Mouse (Mus musculus) heart, embryonic 16.5 days (tissue): ENCODE measurements around the gene Tmem200b. TPM values are rescaled to one million over a fixed set of nuclear protein-coding genes. Genes with fewer than 3 reads are reported as not detected.

Experiments
- ATAC-seq: fragments of 200-750 bp; cut with Nextera tagmentation; replicated peaks from 2 replicates; pipeline ENCODE4 v1.8.0; 2017; ENCODE audit warnings: moderate number of reproducible peaks; ENCODE audit not compliant: insufficient read depth, low FRiP score; ENCODE audit errors: extremely low read depth
- H3K27ac ChIP-seq: fragments of 300-500 bp; sonication (generic); 2 replicates; pipeline ENCODE4 v1.5.1; 2014; ENCODE audit warnings: mild to moderate bottlenecking, low read length, control low read depth, moderate library complexity
- H3K27me3 ChIP-seq: fragments of 300-500 bp; sonication (generic); 2 replicates; pipeline ENCODE4 v1.6.1; 2014; ENCODE audit warnings: low read length, mixed read lengths; ENCODE audit not compliant: control insufficient read depth, insufficient read depth
- H3K36me3 ChIP-seq: fragments of 300-500 bp; sonication (generic); 2 replicates; pipeline ENCODE4 v1.6.1; 2014; ENCODE audit not compliant: control insufficient read depth, insufficient read depth
- H3K4me1 ChIP-seq: fragments of 300-500 bp; sonication (generic); 2 replicates; pipeline ENCODE4 v1.6.1; 2014; ENCODE audit warnings: low read length, mixed read lengths; ENCODE audit not compliant: control insufficient read depth, insufficient read depth
- H3K4me2 ChIP-seq: fragments of 300-500 bp; sonication (generic); 2 replicates; pipeline ENCODE4 v1.6.1; 2014; ENCODE audit warnings: low read depth, mild to moderate bottlenecking, control low read depth, low read length
- H3K4me3 ChIP-seq: fragments of 300-500 bp; sonication (generic); 2 replicates; pipeline ENCODE4 v1.5.1; 2014; ENCODE audit warnings: mild to moderate bottlenecking, control low read depth, low read length
- H3K9ac ChIP-seq: fragments of 300-500 bp; sonication (generic); 2 replicates; pipeline ENCODE4 v1.6.1; 2014; ENCODE audit warnings: low read length, control low read depth
- H3K9me3 ChIP-seq: fragments of 300-500 bp; sonication (generic); replicated peaks from 2 replicates; pipeline ENCODE4 v1.6.1; 2016; ENCODE audit warnings: low read length; ENCODE audit not compliant: control insufficient read depth
- WGBS: fragments of 180-500 bp; shearing (Covaris S2); extraction: QIAGEN DNeasy Blood & Tissue Kit; methylation state at CpG from one replicate; pipeline ENCODE4 v1.1.7; 2014; 5-methylcytosine and 5-hydroxymethylcytosine counted together
- polyA plus RNA-seq: library from polyadenylated mRNA; unstranded; fragments of >200 nt; fragmentation: Nextera tagmentation; extraction: Ambion mirVana; gene quantifications from 2 replicates; pipeline ENCODE4 v1.2.1, GENCODE M21; 2015

The Tmem200b gene
- polyA plus RNA-seq, 1 experiment from 2014 or later, result 0.30 TPM

DNA sequence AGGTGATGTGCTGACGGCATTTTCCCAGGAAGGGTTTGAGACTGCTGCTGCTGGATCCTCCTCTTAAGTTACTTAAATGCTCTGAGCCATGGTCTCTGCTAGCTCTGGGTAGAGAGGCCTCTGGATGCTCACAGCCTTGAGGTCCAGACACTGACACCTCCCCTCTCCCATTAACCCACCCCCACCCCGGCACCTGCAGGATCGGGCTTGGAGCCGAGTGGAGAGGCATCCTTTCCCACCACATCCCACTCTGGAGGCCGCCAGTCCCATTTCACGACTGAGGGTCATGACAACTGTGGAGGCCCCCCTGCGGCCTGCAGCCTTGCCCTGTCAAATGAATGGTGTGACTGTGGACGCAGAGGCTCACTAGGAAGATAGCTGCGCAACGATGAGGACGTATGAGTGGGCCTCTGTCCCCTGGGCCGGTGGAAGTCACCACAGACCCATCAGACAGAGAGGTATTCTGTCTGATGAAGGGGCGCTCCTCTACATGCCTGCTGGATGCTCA lies 5.7 kb upstream of the Tmem200b start:
- H3K9me3 ChIP-seq, result no peaks in the 10 kb centered on the region
- peaks cover 38% of the 10 kb centered on the region for H3K4me1 ChIP-seq
- no peak overlapping the region for H3K4me3 ChIP-seq
- peaks cover 14% of the 10 kb centered on the region for H3K27me3 ChIP-seq
- no peak for ATAC-seq
- no peak overlapping the region for H3K4me2 ChIP-seq
- 42% methylated on average over 13 of the region's 13 CpGs for WGBS
- no peaks in the 10 kb centered on the region for H3K36me3 ChIP-seq
- no peak overlapping the region for H3K27ac ChIP-seq
- no peak overlapping the region for H3K9ac ChIP-seq

DNA sequence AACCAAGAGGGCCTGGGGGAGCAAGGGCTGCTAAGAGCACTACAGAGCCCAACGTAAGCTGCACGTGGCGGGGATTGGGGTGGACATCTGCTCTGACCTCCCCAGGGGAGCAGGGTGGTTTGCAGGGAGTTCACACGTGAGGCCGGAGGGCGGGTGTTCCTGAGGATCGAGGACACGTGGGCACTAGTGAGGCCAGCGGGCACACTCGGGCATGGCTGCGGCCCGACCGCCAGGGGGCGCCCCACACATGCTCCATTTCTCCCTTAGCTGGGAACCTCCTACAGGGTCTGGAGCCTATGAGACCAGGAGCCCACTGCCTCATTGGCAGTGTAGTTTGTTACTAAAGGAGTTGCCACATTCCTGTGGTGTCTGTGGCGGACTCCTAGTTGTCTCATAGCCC lies 5.1 kb upstream of the Tmem200b start:
- Histone ChIP-seq H3K4me1 (peaks cover 38% of the 10 kb centered on the region), H3K27ac (no peak overlapping the region), H3K9ac (no peak overlapping the region), H3K4me3 (no peak overlapping the region), H3K9me3 (no peaks in the 10 kb centered on the region), H3K4me2 (no peak overlapping the region), H3K36me3 (no peaks in the 10 kb centered on the region), H3K27me3 (peaks cover 14% of the 10 kb centered on the region)
- no peak for ATAC-seq
- WGBS, result 10% methylated on average over 15 of the region's 15 CpGs

DNA sequence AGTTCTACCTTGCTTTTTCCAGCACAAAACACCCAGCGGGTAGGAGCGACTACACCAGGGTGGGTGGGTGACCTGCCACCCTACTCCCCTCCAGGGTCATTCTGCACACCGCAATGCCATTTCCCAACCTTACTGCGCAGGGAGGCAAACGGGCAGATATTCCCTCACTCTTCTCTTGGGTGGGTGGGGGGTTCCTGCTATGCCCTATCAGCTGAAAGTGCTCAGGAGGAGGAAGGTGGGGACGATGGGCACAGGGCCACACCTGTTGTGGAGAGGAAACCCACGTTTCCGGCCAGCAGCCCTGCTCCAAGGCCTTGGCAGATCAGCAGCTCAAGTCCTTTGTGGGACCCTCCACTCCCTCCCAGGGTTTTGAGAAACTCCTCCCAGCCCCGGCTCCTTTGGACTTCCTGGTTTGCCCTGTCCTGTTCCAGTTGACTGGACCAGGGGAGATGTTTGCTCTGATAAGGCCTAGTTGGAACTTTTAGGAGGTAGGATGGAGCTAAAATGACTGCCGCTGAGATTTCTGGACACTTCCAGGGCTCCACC lies 4.5 kb upstream of the Tmem200b start:
- Histone ChIP-seq H3K4me3 (no peak overlapping the region), H3K36me3 (no peaks in the 10 kb centered on the region), H3K4me2 (no peak overlapping the region), H3K9me3 (no peaks in the 10 kb centered on the region), H3K27ac (no peak overlapping the region), H3K9ac (no peak overlapping the region), H3K27me3 (peaks cover 14% of the 10 kb centered on the region), H3K4me1 (peaks cover 40% of the 10 kb centered on the region)
- no peak for ATAC-seq
- WGBS, result 76% methylated on average over 10 of the region's 10 CpGs

DNA sequence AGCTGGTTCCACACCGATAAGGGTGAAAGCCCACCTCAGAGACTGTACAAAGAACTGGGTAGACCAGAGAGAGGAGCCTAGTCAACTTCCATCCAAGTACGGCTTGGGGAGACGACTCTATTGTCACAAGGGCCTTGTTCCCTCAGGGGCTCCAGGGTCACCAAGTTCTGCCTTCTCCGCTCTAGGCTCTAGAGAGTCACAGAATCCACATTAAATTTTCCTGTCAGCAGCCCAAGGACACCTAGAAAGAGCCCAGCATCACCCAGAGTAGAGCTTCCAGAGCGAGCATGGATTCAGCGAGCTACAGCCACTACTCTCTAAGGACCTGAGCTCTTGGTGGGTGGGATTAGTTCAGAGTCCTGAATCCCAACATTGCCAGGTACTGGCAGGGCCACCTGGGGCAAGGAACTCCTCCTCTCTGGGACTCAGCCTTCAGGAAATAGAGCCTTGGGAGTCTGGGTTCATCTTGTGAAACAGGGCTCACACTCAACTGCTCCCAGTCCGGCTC lies 3.5 kb upstream of the Tmem200b start:
- ATAC-seq, result no peak
- peaks cover 20% of the 10 kb centered on the region for H3K27me3 ChIP-seq
- H3K4me3 ChIP-seq, result no peak overlapping the region
- H3K4me1 ChIP-seq, result peaks cover 44% of the 10 kb centered on the region
- peak overlapping the region; percentile 27; the same call in 1 of the 2 replicates for H3K4me2 ChIP-seq
- H3K27ac ChIP-seq, result 0 out of 2 replicates have a peak overlapping the region, but pooled peaks have one; percentile 5
- H3K9ac ChIP-seq, result no peak overlapping the region
- WGBS, result 68% methylated on average over 7 of the region's 7 CpGs
- H3K36me3 ChIP-seq, result no peaks in the 10 kb centered on the region
- H3K9me3 ChIP-seq, result no peaks in the 10 kb centered on the region

DNA sequence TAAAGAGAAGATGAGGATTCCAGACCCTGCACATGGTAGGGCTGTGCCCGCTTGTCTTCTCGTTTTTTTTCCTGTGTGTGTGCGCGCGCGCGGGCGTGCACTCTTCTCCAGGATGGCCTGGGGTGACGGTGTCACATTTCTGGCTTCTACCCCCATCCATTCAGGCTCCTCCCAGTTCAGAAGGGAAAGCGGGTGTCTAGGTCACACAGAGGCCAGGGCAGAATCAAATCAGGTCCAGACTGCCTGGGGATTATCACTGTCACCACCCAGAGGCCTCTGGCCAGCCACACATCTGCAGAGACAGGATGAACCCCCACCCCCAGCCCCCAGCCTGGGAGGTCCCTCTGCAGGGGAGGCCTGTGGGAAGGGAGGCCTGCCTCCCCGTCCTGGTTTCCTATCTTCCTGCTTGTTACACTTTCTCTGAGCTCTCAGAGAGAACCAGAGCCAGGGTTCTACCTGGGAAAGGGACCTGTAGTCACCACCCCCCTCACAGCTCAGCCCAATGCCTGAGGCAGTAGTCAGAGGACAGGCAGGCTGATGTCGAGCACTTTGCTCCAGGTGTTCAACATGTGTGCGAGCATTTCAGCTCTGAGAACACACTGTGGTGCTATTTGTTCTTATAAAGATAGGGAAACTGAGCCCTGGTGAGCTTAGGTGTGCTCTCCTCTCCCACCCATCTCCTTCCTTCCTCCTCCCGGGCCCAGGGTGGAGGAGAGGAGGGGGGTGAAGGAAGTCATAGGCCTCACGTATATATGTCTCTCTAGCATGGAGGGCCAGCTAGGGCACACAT lies 2.7 kb upstream of the Tmem200b start:
- ATAC-seq, result peak; percentile 47
- Histone ChIP-seq H3K4me2 (peak overlapping the region; percentile 27), H3K4me1 (peaks cover 47% of the 10 kb centered on the region), H3K9me3 (no peaks in the 10 kb centered on the region), H3K4me3 (no peak overlapping the region), H3K27me3 (peaks cover 19% of the 10 kb centered on the region), H3K36me3 (no peaks in the 10 kb centered on the region), H3K27ac (peak overlapping the region; percentile 41), H3K9ac (peak overlapping the region; percentile 78)
- WGBS, result 18% methylated on average over 15 of the region's 15 CpGs

DNA sequence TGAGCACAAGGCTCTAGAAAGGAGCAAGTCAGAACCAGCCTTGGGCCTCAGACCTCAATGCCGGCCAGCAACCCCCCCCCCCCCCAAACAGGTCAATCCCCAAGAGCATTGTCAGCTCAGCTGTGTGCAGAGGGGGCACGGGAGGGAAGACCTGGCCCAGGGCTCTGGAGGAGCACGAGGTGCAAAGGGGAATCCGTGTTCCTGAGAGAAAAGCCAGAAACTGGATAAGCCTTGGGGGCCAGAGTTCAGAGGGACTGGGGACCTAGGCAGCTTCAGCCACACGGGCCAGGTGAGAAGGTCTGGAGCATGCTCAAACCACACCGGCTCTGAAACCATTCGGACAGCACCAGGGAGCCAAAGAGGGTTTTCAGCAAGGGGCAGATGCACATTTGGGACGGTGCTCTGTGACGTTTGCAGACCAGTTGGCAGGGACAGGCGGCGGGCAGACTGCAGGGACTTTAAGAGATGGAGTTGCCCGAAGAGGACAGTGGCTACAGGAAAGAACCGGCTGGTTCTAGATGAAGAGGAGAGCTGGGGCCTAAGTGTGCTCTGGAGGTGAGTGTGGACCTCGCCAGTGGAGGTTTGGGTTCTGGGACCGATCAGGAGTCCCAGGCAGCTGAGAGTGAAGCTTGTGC lies 1.9 kb upstream of the Tmem200b start:
- H3K36me3 ChIP-seq, result no peaks in the 10 kb centered on the region
- peak overlapping the region; percentile 78 for H3K9ac ChIP-seq
- H3K9me3 ChIP-seq, result no peaks in the 10 kb centered on the region
- H3K4me3 ChIP-seq, result peak overlapping the region; percentile 72
- WGBS, result 18% methylated on average over 15 of the region's 15 CpGs
- peak overlapping the region; percentile 92 for H3K4me2 ChIP-seq
- ATAC-seq, result no peak
- H3K27ac ChIP-seq, result peak overlapping the region; percentile 41; the same call in 1 of the 2 replicates
- H3K27me3 ChIP-seq, result peaks cover 14% of the 10 kb centered on the region; the same call in 1 of the 2 replicates
- peaks cover 53% of the 10 kb centered on the region for H3K4me1 ChIP-seq

DNA sequence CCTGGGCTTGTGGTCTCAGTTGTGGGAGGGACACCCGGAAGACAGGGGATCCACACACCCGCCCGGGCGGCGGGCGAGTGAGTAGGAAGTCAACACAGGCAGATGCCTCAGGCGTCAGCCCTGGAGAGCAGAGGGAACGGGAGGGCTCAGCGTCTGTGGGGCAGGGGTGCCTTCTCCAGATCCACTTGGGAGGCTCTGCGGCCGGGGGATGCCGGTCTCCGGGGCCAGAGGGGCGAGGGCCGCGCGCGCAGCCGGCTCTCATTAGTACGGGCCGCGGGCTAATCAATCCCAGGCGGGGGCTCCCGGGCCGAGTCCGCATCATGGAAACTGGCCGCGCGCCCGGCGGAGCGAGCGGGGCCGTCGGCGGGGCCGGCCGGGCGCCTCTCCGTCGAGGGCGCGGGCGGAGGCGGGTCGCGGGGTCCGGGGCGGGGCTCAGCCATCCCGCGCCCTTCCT lies 1.4 kb upstream of the Tmem200b start:
- Histone ChIP-seq H3K4me2 (peak overlapping the region; percentile 92), H3K4me1 (peaks cover 55% of the 10 kb centered on the region), H3K9ac (peak overlapping the region; percentile 78), H3K36me3 (no peaks in the 10 kb centered on the region; the same call in 1 of the 2 replicates), H3K4me3 (peak overlapping the region; percentile 72), H3K9me3 (no peaks in the 10 kb centered on the region), H3K27ac (peak overlapping the region; percentile 37), H3K27me3 (peaks cover 14% of the 10 kb centered on the region; the same call in 1 of the 2 replicates)
- 2% methylated on average over 42 of the region's 51 CpGs for WGBS
- ATAC-seq, result 0 out of 2 replicates have a peak, but pooled peaks have one; percentile 21

DNA sequence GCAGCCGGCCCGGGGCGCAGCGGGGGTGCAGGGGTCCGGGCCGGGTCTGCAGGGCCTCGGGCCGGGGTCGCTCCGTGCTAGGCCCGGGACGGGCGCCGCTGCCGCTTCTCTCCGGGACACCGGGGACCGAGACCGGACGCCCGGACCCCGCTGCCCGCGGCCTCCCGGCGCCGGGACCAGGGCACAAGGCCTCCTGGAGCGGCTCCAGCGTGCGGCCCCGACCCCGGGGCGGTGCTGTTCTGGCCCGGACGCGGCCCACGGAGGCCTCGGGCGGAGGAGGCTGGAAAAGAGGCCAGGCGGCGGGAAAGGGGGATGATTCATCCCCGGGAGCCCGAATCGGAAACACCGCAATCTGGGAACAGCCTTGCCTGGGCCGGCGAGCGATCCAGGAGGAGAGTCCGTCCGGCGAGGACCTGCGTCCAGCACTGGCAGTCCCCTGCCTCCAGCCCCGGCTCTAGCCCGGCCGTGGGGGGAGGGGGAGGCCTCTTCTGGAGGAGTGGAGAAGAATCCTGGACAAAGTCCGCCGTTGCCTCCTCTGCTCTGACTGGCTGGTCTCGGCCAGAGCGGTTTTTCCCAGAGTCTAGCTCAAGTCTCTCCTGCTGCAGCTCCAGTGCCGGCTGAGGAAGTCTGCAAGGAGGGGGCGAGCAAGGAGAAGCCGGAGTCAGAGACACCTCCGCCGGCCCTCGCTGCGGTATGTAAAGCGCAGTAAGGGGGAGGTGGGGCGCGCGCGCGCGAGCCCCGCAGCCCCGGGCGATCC lies 798 bp upstream of the Tmem200b start:
- Histone ChIP-seq H3K4me3 (peak overlapping the region; percentile 72), H3K27me3 (peaks cover 13% of the 10 kb centered on the region; the same call in 1 of the 2 replicates), H3K9me3 (no peaks in the 10 kb centered on the region), H3K4me2 (peak overlapping the region; percentile 92), H3K36me3 (no peaks in the 10 kb centered on the region; the same call in 1 of the 2 replicates), H3K27ac (peak overlapping the region; percentile 37), H3K9ac (peak overlapping the region; percentile 78), H3K4me1 (peaks cover 55% of the 10 kb centered on the region)
- under 1% methylated on average over 58 of the region's 76 CpGs for WGBS
- no peak for ATAC-seq
